Mouse (Mus musculus): ENCODE measurements around the gene Ccl9.

Ccl9 gene

GRCm38 (mm10) chr11:83578186-83578760, at the start of gene Ccl9:
Gene Ccl9, minus strand, starts transcription at chr11:83578636.
- DNase-seq (ENCODE audit: low read depth, low spot score): no peak

GRCm38 (mm10) chr11:83623586-83623985, 45.1 kb upstream of the Ccl9 start:
- DNase-seq (ENCODE audit: low read depth, low spot score): no peak

GRCm38 (mm10) chr11:83619037-83619436, 40.6 kb upstream of the Ccl9 start:
- DNase-seq (ENCODE audit: low read depth, low spot score): no peak

- DNase-seq (ENCODE audit: low read depth, low spot score): no peak
Observed at GRCm38 (mm10) chr11:83618238-83618637, 39.8 kb upstream of the Ccl9 start.

GRCm38 (mm10) chr11:83616586-83616985, 38.1 kb upstream of the Ccl9 start:
- no peak for DNase-seq (ENCODE audit: low read depth, low spot score)

GRCm38 (mm10) chr11:83610900-83611299, 32.5 kb upstream of the Ccl9 start:
- DNase-seq (ENCODE audit: low read depth, low spot score): no peak

- no peak for DNase-seq (ENCODE audit: low read depth, low spot score)
Observed at GRCm38 (mm10) chr11:83606396-83606795, 28.0 kb upstream of the Ccl9 start.

GRCm38 (mm10) chr11:83605535-83605934, 27.1 kb upstream of the Ccl9 start:
- no peak for DNase-seq (ENCODE audit: low read depth, low spot score)

GRCm38 (mm10) chr11:83604698-83605097, 26.3 kb upstream of the Ccl9 start:
- no peak for DNase-seq (ENCODE audit: low read depth, low spot score)

- DNase-seq (ENCODE audit: low read depth, low spot score): no peak
Observed at GRCm38 (mm10) chr11:83603399-83603798, 25.0 kb upstream of the Ccl9 start.

- no peak for DNase-seq (ENCODE audit: low read depth, low spot score)
Observed at GRCm38 (mm10) chr11:83600576-83600975, 22.1 kb upstream of the Ccl9 start.

- DNase-seq (ENCODE audit: low read depth, low spot score): no peak
Observed at GRCm38 (mm10) chr11:83598991-83599390, 20.6 kb upstream of the Ccl9 start.

GRCm38 (mm10) chr11:83598207-83598837, 19.9 kb upstream of the Ccl9 start:
- no peak for DNase-seq (ENCODE audit: low read depth, low spot score)

- DNase-seq (ENCODE audit: low read depth, low spot score): no peak
Observed at GRCm38 (mm10) chr11:83597796-83598195, 19.4 kb upstream of the Ccl9 start.

GRCm38 (mm10) chr11:83595669-83596455, 17.4 kb upstream of the Ccl9 start:
- no peak for DNase-seq (ENCODE audit: low read depth, low spot score)

- DNase-seq (ENCODE audit: low read depth, low spot score): no peak
Observed at GRCm38 (mm10) chr11:83593453-83593852, 15.0 kb upstream of the Ccl9 start.

- no peak for DNase-seq (ENCODE audit: low read depth, low spot score)
Observed at GRCm38 (mm10) chr11:83592853-83593252, 14.4 kb upstream of the Ccl9 start, which contains the start of gene Ccl6. Gene Ccl6, minus strand, starts transcription at chr11:83593087.

GRCm38 (mm10) chr11:83584232-83584631, 5.8 kb upstream of the Ccl9 start:
- DNase-seq (ENCODE audit: low read depth, low spot score): no peak

- DNase-seq (ENCODE audit: low read depth, low spot score): no peak
Observed at GRCm38 (mm10) chr11:83583450-83583754, 5.0 kb upstream of the Ccl9 start.

- no peak for DNase-seq (ENCODE audit: low read depth, low spot score)
Observed at GRCm38 (mm10) chr11:83582626-83583449, 4.4 kb upstream of the Ccl9 start.

GRCm38 (mm10) chr11:83581626-83582610, 3.5 kb upstream of the Ccl9 start:
- no peak for DNase-seq (ENCODE audit: low read depth, low spot score)

Data from CD4-positive, CD25-positive, alpha-beta regulatory T cell, adult 2 months (primary cell).